Mouse (Mus musculus) embryonic fibroblast, embryonic 13.5 days (primary cell): Measurements from ENCODE around the gene Medag.

Source experiments
- CTCF ChIP-seq: IDR thresholded peaks from 2 replicates; pipeline ENCODE4 v1.5.1; 2011; ENCODE audit warnings: mild to moderate bottlenecking, control low read depth, low read length, moderate library complexity, borderline replicate concordance; ENCODE audit not compliant: insufficient read depth
- POLR2A ChIP-seq: IDR thresholded peaks from 2 replicates; pipeline ENCODE4 v1.6.1; 2011; ENCODE audit warnings: low read depth, mild to moderate bottlenecking, control low read depth, low read length, moderate library complexity

GRCm38 (mm10) chr5:149386294-149386850 lies 25.2 kb upstream of the Medag start:
- TF ChIP-seq POLR2A (0 out of 2 replicates have a peak, but pooled peaks have one; percentile 10), CTCF (no peak)
